Mouse (Mus musculus) CH12.LX (cell line): ENCODE measurements around the gene Ppp6r3. TPM values are rescaled to one million over a fixed set of nuclear protein-coding genes. Genes with fewer than 3 reads are reported as not detected.

Experiments
- DNase-seq: peaks from one replicate; pipeline ENCODE4 v3.0.0-alpha.2; 2013; ENCODE audit errors: extremely low read depth
- H3K27ac ChIP-seq: 2 replicates; pipeline ENCODE4 v1.5.1; 2012; ENCODE audit warnings: low read depth, mild to moderate bottlenecking, control low read depth, moderate library complexity; ENCODE audit not compliant: insufficient read depth
- H3K27me3 ChIP-seq: replicated peaks from 2 replicates; pipeline ENCODE3; 2012; ENCODE audit warnings: inconsistent platforms
- H3K36me3 ChIP-seq, 2 experiments: replicated peaks in 1 of 2; 2 replicates each; pipeline versions ENCODE3 to v1.6.1; 2012; ENCODE audit warnings: inconsistent platforms in 1 of 2, low read length in 1 of 2, mild to moderate bottlenecking in 1 of 2, mixed read lengths in 1 of 2, moderate library complexity in 1 of 2; ENCODE audit not compliant: control insufficient read depth in 1 of 2, insufficient read depth in 1 of 2
- H3K4me1 ChIP-seq, 2 experiments: 2 replicates each; pipeline ENCODE4 v1.6.1; 2012; ENCODE audit warnings: inconsistent platforms in 1 of 2, moderate library complexity in 1 of 2; ENCODE audit not compliant: insufficient read depth in 2 of 2, control insufficient read depth in 1 of 2
- H3K4me2 ChIP-seq: 2 replicates; pipeline ENCODE4 v1.6.1; 2012; ENCODE audit warnings: low read depth, mild to moderate bottlenecking, control low read depth; ENCODE audit not compliant: poor library complexity, insufficient read depth, severe bottlenecking
- H3K4me3 ChIP-seq, 3 experiments: fragments of 150-350 bp in 1 of 3; sonication (generic) in 1 of 3; replicated peaks in 1 of 3; 2 replicates each; pipeline versions ENCODE3 to v1.5.1; 2011 to 2012; ENCODE audit warnings: low read depth in 2 of 3, low read length in 2 of 3, mild to moderate bottlenecking in 2 of 3, moderate library complexity in 2 of 3, control low read depth in 1 of 3, improper control_type of control experiment in 1 of 3, inconsistent platforms in 1 of 3, mixed read lengths in 1 of 3; ENCODE audit not compliant: poor library complexity in 1 of 3
- H3K79me2 ChIP-seq: replicated peaks from 2 replicates; pipeline ENCODE4 v1.6.1; 2012; ENCODE audit warnings: mild to moderate bottlenecking, moderate library complexity; ENCODE audit not compliant: control insufficient read depth, poor library complexity, insufficient read depth, severe bottlenecking; ENCODE audit errors: extremely low read depth
- H3K9ac ChIP-seq: 2 replicates; pipeline ENCODE4 v1.6.1; 2012; ENCODE audit warnings: low read depth, mild to moderate bottlenecking, control low read depth, moderate library complexity; ENCODE audit not compliant: insufficient read depth
- H3K9me3 ChIP-seq: replicated peaks from 2 replicates; pipeline ENCODE3; 2012; ENCODE audit warnings: low read length, inconsistent platforms, mixed read lengths
- CHD2 ChIP-seq: IDR thresholded peaks from 2 replicates; pipeline ENCODE4 v1.6.1; 2011; ENCODE audit warnings: low read length, improper control_type of control experiment
- E2F4 ChIP-seq: IDR thresholded peaks from 2 replicates; pipeline ENCODE4 v1.6.1; 2011; ENCODE audit warnings: low read depth, low read length, improper control_type of control experiment; ENCODE audit not compliant: insufficient replicate concordance
- ELF1 ChIP-seq: IDR thresholded peaks from 2 replicates; pipeline ENCODE4 v1.6.1; 2014; ENCODE audit warnings: low read depth, mild to moderate bottlenecking, inconsistent platforms, low read length, improper control_type of control experiment
- EP300 ChIP-seq: IDR thresholded peaks from 2 replicates; pipeline ENCODE4 v1.6.1; 2011; ENCODE audit warnings: low read length, improper control_type of control experiment
- ETS1 ChIP-seq: conservative IDR thresholded peaks from 2 replicates; pipeline ENCODE4 v1.6.1; 2012; ENCODE audit warnings: low read depth, mild to moderate bottlenecking, inconsistent platforms, low read length, improper control_type of control experiment, moderate library complexity
- HCFC1 ChIP-seq: IDR thresholded peaks from 2 replicates; pipeline ENCODE4 v1.6.1; 2012; ENCODE audit warnings: low read depth, mild to moderate bottlenecking, inconsistent platforms, low read length, improper control_type of control experiment
- IRF4 ChIP-seq: IDR thresholded peaks from 2 replicates; pipeline ENCODE4 v1.6.1; 2014; ENCODE audit warnings: low read depth, mild to moderate bottlenecking, inconsistent platforms, low read length, improper control_type of control experiment
- JUND ChIP-seq: conservative IDR thresholded peaks from 2 replicates; pipeline ENCODE4 v1.6.1; 2011; ENCODE audit warnings: low read depth, low read length, improper control_type of control experiment
- MAX ChIP-seq: IDR thresholded peaks from 2 replicates; pipeline ENCODE4 v1.6.1; 2011; ENCODE audit warnings: low read length, improper control_type of control experiment
- MEF2A ChIP-seq: IDR thresholded peaks from 2 replicates; pipeline ENCODE4 v1.6.1; 2014; ENCODE audit warnings: low read depth, mild to moderate bottlenecking, inconsistent platforms, low read length, improper control_type of control experiment, borderline replicate concordance
- MYC ChIP-seq: IDR thresholded peaks from 2 replicates; pipeline ENCODE4 v1.6.1; 2011; ENCODE audit warnings: low read depth, mild to moderate bottlenecking, improper control_type of control experiment, low read length
- NRF1 ChIP-seq: IDR thresholded peaks from 2 replicates; pipeline ENCODE4 v1.6.1; 2014; ENCODE audit warnings: low read depth, mild to moderate bottlenecking, inconsistent platforms, low read length, improper control_type of control experiment, moderate library complexity
- PAX5 ChIP-seq: IDR thresholded peaks from 2 replicates; pipeline ENCODE4 v1.6.1; 2012; ENCODE audit warnings: low read length, inconsistent platforms, mixed read lengths
- POLR2A ChIP-seq: IDR thresholded peaks from 2 replicates; pipeline ENCODE4 v1.6.1; 2011; ENCODE audit warnings: low read depth, mild to moderate bottlenecking, improper control_type of control experiment, low read length
- POLR2AphosphoS2 ChIP-seq: IDR thresholded peaks from 2 replicates; pipeline ENCODE4 v1.6.1; 2011; ENCODE audit warnings: low read depth, low read length, improper control_type of control experiment
- RAD21 ChIP-seq: IDR thresholded peaks from 2 replicates; pipeline ENCODE4 v1.6.1; 2011; ENCODE audit warnings: low read depth, mild to moderate bottlenecking, low read length, improper control_type of control experiment, moderate library complexity
- RCOR1 ChIP-seq: conservative IDR thresholded peaks from 2 replicates; pipeline ENCODE4 v1.6.1; 2012; ENCODE audit warnings: low read depth, mild to moderate bottlenecking, inconsistent platforms, low read length, improper control_type of control experiment
- SIN3A ChIP-seq: IDR thresholded peaks from 2 replicates; pipeline ENCODE4 v1.6.1; 2012; ENCODE audit warnings: low read length, improper control_type of control experiment, inconsistent platforms
- TBP ChIP-seq: conservative IDR thresholded peaks from 2 replicates; pipeline ENCODE4 v1.6.1; 2011; ENCODE audit warnings: low read depth, low read length, improper control_type of control experiment
- TCF12 ChIP-seq: IDR thresholded peaks from 2 replicates; pipeline ENCODE4 v1.6.1; 2014; ENCODE audit warnings: low read depth, mild to moderate bottlenecking, inconsistent platforms, low read length, improper control_type of control experiment
- USF1 ChIP-seq: IDR thresholded peaks from 2 replicates; pipeline ENCODE4 v1.6.1; 2014; ENCODE audit warnings: low read depth, mild to moderate bottlenecking, inconsistent platforms, low read length, improper control_type of control experiment
- dilution Hi-C: fragments of 300-500 bp; cut with MboI; formaldehyde crosslinking; loops from 2 replicates; pipeline ENCODE4 v1.14.3; 2020; ENCODE audit warnings: low sequenced_read_pairs; ENCODE audit not compliant: extremely low pct_unique_long_range_greater_than_20kb, extremely low pct_ligation_motif_present
- in situ Hi-C: fragments of 300-500 bp; cut with MboI; formaldehyde crosslinking; loops from 3 replicates; pipeline ENCODE4 v1.14.3; 2019; ENCODE audit warnings: low sequenced_read_pairs, low pct_ligation_motif_present, low pct_unique_long_range_greater_than_20kb, mixed read lengths
- polyA plus RNA-seq: library from polyadenylated mRNA; unstranded; fragments of >175 nt; gene quantifications from 2 replicates; pipeline ENCODE4 v1.2.1, GENCODE M21; 2012; ENCODE audit warnings: low read depth; ENCODE audit not compliant: insufficient read length
- total RNA-seq, 2 experiments: library from RNA; depleted of rRNA; stranded (reverse); fragments of 300-350 nt in 1 of 2; fragments of >200 nt in 1 of 2; gene quantifications; 2 replicates each; pipeline ENCODE4 v1.2.3; 2012 to 2014

Gene Ppp6r3
- total and polyA plus RNA-seq, 3 experiments = 68.5 to 94.6 (median 72.3) TPM

DNA sequence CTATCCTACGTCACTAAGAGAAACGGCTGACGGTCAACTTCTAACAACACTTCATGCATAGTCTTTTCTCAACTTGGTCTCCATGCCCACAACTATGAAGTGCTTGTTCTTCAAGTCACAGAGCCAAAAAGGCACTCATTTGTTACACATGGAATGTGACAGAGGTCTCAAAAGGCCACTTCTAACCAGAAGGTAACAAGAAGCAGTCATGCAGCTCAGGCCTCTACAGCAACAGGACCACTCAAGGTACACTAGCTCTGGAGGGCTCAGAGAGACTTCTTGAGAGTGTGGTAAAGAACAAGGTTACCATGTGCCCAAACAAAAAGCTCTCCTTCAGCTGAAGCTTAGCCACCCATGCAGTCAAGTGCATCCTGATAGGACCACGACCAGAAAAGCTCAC lies 46.9 kb downstream of the Ppp6r3 start:
- no peak for DNase-seq
- no peaks in the 10 kb centered on the region for H3K9me3 ChIP-seq
- no peak overlapping the region for H3K4me3 ChIP-seq
- TF ChIP-seq RAD21 (no peak), MAX (no peak), HCFC1 (no peak), SIN3A (no peak), ELF1 (no peak), IRF4 (no peak), POLR2A (no peak), CHD2 (no peak), RCOR1 (no peak), TBP (no peak), NRF1 (no peak), MYC (no peak), USF1 (no peak), POLR2AphosphoS2 (no peak), EP300 (no peak)
- dilution Hi-C loops (no loop called here), in situ Hi-C loops (no loop called here)
- peaks cover 25 to 40% of the 10 kb centered on the region in 2 experiments for H3K36me3 ChIP-seq
- peaks cover 10 to 45% of the 10 kb centered on the region in 2 experiments for H3K4me1 ChIP-seq
- no peak overlapping the region for H3K4me2 ChIP-seq
- H3K79me2 ChIP-seq = peaks cover 40% of the 10 kb centered on the region
- H3K9ac ChIP-seq = no peak overlapping the region
- H3K27me3 ChIP-seq = no peaks in the 10 kb centered on the region
- no peak overlapping the region for H3K27ac ChIP-seq

DNA sequence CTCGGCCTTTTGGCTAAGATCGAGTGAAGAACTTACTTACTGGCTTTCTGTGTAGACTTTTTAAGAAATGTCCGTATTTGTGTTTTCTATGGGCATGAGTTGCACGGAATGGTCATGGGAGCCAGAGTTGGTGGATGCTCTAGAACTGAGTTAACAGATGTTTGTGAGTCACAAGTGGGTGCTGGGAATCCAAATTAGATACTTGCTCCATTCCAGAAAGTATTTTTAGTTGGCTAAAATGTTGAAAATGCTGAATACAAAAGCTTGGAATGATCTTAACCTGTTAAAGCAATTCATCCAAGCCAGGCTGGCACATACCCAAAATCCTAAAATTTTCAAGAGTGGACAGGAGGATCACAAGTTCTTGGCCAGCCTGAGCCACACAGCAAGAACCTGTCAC lies 48.0 kb downstream of the Ppp6r3 start:
- Histone ChIP-seq H3K4me1 (peaks cover 9 to 38% of the 10 kb centered on the region in 2 experiments; a peak in 2 of 4 replicates), H3K9me3 (no peaks in the 10 kb centered on the region), H3K27ac (no peak overlapping the region), H3K27me3 (no peaks in the 10 kb centered on the region), H3K79me2 (peaks cover 35% of the 10 kb centered on the region)
- in situ Hi-C loops = no loop called here
- dilution Hi-C loops = no loop called here
- TF ChIP-seq CHD2 (no peak), JUND (no peak), IRF4 (no peak), ETS1 (no peak), SIN3A (no peak), NRF1 (no peak), PAX5 (no peak), TCF12 (no peak), MYC (no peak), MEF2A (no peak), HCFC1 (no peak), EP300 (no peak), ELF1 (no peak), E2F4 (no peak)
- TF ChIP-seq, all 38 proteins: peak for 0
- no peak for DNase-seq
- H3K9ac ChIP-seq = no peak overlapping the region
- no peak overlapping the region for H3K4me2 ChIP-seq
- H3K36me3 ChIP-seq = peaks cover 27 to 49% of the 10 kb centered on the region in 2 experiments
- no peak overlapping the region for H3K4me3 ChIP-seq
